Mouse (Mus musculus) kidney, adult 11 months (tissue): ENCODE results near the gene Olfr809.

Experiments
- DNase-seq: peaks from one replicate; pipeline ENCODE4 v3.0.0; 2022

Gene Olfr809

GRCm38 (mm10) chr10:129774338-129774737 lies at the start of gene Olfr809:
Gene Olfr809 (plus strand): TSS chr10:129774638.
- DNase-seq, result no peak

- no peak for DNase-seq
These were observed 45.2 kb upstream of the Olfr809 start, which contains the start of gene Olfr805 for GRCm38 (mm10) chr10:129729275-129729674. Gene Olfr805 (minus strand): TSS chr10:129729375.

- DNase-seq, result no peak
These were observed 32.6 kb upstream of the Olfr809 start, which contains the start of gene Olfr806 for GRCm38 (mm10) chr10:129741821-129742220. Gene Olfr806 (minus strand): TSS chr10:129741921.

GRCm38 (mm10) chr10:129757693-129758092 lies 16.7 kb upstream of the Olfr809 start, which contains the start of gene Olfr807:
Gene Olfr807 (minus strand): TSS chr10:129757793.
- no peak for DNase-seq

GRCm38 (mm10) chr10:129765182-129765581 lies 9.3 kb upstream of the Olfr809 start, which contains the start of gene Olfr808:
Gene Olfr808 (plus strand): TSS chr10:129765482.
- no peak for DNase-seq

GRCm38 (mm10) chr10:129778123-129778522 lies 3.7 kb downstream of the Olfr809 start:
- DNase-seq, result no peak

GRCm38 (mm10) chr10:129794817-129795216 lies 20.4 kb downstream of the Olfr809 start, which contains the start of gene Olfr810:
Gene Olfr810 (minus strand): TSS chr10:129794917.
- no peak for DNase-seq

GRCm38 (mm10) chr10:129804296-129804695 lies 29.9 kb downstream of the Olfr809 start, which contains the start of gene Olfr811:
Gene Olfr811 (minus strand): TSS chr10:129804396.
- DNase-seq, result no peak
